Mouse (Mus musculus) erythroblast, adult 5-6 weeks (primary cell): Measurements from ENCODE around the gene Slc22a5. TPM values are rescaled to one million over a fixed set of nuclear protein-coding genes. Genes with fewer than 3 reads are reported as not detected.

Experiments
- ATAC-seq: replicated peaks from 2 replicates; pipeline ENCODE4 v1.8.0; 2016; ENCODE audit warnings: moderate number of reproducible peaks, mild to moderate bottlenecking, moderate TSS enrichment, inconsistent platforms; ENCODE audit not compliant: poor library complexity, low FRiP score, severe bottlenecking
- total RNA-seq, 2 experiments: library from RNA; stranded (forward) in 1 of 2; stranded (reverse) in 1 of 2; fragments of 150-400 nt in 1 of 2; fragments of 200-764, 138-1000 nt in 1 of 2; gene quantifications; 2 replicates each; pipeline versions ENCODE4 v1.2.3 to v1.2.4; 2015 to 2017; ENCODE audit warnings: low replicate concordance in 2 of 2

The Slc22a5 gene
- 2.1 and 2.7 TPM in 2 replicates for total RNA-seq (2015; ENCODE audit: low replicate concordance)
- total RNA-seq (2017; ENCODE audit: low replicate concordance): 2.0 and 2.4 TPM in 2 replicates

GRCm38 (mm10) chr11:53891505-53892451, at the start of gene Slc22a5:
Gene Slc22a5, minus strand, starts transcription at chr11:53891660.
- peak; percentile 95 for ATAC-seq

GRCm38 (mm10) chr11:53931944-53932318, 40.5 kb upstream of the Slc22a5 start:
- peak; percentile 53 for ATAC-seq

- peak; percentile 50; the same call in 1 of the 2 replicates for ATAC-seq
Measured at GRCm38 (mm10) chr11:53931091-53931943, 39.9 kb upstream of the Slc22a5 start.

GRCm38 (mm10) chr11:53929741-53930140, 38.3 kb upstream of the Slc22a5 start:
- no peak for ATAC-seq

- no peak for ATAC-seq
Measured at GRCm38 (mm10) chr11:53928585-53928984, 37.1 kb upstream of the Slc22a5 start.

- ATAC-seq: no peak
Measured at GRCm38 (mm10) chr11:53926303-53926702, 34.8 kb upstream of the Slc22a5 start.

- ATAC-seq: no peak
Measured at GRCm38 (mm10) chr11:53918851-53919250, 27.4 kb upstream of the Slc22a5 start.

- no peak for ATAC-seq
Measured at GRCm38 (mm10) chr11:53911011-53911410, 19.6 kb upstream of the Slc22a5 start.

GRCm38 (mm10) chr11:53908686-53909085, 17.2 kb upstream of the Slc22a5 start:
- ATAC-seq: no peak

GRCm38 (mm10) chr11:53904534-53904925, 13.1 kb upstream of the Slc22a5 start:
- ATAC-seq: no peak

DNA sequence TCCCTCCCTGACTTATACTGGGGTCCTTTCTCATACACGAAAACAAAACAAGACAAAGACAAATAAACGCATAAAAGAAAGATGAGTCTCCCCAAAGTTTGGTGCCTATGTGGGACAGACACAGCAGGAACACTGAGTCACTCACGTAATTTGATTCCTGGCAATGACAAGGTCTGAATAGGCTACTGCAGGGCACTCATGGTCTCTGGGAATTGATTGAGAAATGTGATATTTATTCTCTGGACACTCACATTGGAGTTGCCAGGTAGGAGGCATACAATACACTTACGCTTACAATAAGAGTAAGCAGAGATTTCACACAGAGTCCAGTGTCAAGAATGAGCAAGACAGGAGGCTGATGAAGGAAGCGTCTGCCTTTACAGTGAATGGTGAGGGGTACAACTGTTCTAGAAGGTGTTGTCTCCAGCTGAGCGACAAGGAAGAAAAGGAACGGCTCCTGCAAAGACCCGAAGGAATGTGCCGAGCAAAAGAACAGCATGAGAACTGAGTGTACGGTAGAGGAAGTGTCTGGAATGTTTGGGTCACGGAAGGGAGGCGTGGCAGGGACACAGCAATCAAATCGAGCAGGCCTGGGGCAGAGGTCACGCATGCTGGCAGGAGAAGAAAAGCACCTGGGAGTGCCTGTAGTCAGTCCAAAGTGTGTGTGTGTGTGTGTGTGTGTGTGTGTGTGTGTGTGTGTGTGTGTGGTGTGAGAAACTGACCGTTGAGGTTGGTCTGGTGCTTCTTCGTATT, 12.5 kb upstream of the Slc22a5 start:
- no peak for ATAC-seq

- ATAC-seq: no peak
Measured at GRCm38 (mm10) chr11:53902741-53903140, 11.3 kb upstream of the Slc22a5 start.

DNA sequence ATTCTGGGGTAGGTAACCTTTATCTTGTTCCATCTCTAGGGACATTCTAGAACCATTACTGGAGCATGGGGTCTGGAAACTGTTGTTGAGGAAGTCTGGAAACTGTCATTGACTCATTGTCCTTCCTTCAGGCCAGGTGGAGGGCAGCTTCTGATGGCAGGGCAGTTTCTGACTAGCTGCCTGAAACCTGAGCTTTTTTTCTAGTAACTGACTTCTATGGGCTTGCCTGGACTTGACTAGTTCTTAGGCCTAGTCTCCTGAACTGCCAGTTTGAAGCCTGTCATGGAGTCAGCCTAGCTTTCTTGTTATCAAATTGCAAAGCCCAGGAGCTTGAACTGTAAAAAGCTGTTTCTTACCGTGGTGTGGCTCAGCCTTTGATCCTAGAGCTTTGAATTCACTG, 9.5 kb upstream of the Slc22a5 start:
- no peak for ATAC-seq

GRCm38 (mm10) chr11:53899981-53900380, 8.5 kb upstream of the Slc22a5 start:
- no peak for ATAC-seq

DNA sequence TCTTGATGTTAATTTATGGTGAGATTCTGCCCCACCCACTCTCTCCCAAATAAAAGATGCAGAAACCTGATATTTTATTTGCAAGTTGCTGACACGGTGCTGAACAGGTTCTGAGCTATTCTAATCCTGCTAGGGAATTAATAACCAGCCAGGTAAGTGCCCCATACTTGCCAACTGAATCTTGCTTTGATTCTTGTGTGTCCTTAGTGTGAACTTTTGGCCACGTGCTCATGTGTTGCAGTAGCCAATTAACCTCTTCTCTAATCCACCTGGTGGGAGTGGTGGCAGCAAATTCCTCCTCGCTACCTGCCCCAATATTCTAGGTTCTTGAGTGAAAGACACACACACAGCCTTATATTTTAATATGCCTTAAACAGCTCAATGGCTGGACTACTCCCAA, 7.5 kb upstream of the Slc22a5 start:
- no peak for ATAC-seq

- no peak for ATAC-seq
Measured at GRCm38 (mm10) chr11:53896935-53897334, 5.5 kb upstream of the Slc22a5 start.

DNA sequence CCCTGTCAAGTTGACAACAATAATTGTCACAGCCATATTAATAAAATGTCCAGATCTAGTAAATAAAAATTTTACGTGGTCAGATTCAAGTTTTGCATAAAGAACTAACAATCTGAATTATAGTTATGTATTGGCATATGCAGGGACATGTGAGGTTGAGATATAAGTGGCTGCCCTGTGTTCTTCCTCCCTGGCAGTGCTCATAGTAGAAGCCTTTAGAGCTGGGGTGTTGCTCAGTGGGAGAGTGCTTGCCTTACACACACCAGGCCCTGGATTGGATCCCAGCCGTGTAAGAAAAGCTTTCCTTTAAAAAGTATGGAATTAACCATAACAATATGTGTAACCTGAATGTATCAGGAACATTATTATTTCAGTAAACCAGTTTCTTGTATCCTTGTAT, 2.0 kb upstream of the Slc22a5 start:
- no peak for ATAC-seq

GRCm38 (mm10) chr11:53892716-53893416, 1.4 kb upstream of the Slc22a5 start:
- ATAC-seq: peak; percentile 50; the same call in 1 of the 2 replicates

GRCm38 (mm10) chr11:53890906-53891504, 455 bp downstream of the Slc22a5 start:
- peak; percentile 37 for ATAC-seq
